Mouse (Mus musculus) limb, embryonic 14.5 days (tissue): Measurements from ENCODE around the gene Lingo4. TPM values are rescaled to one million over a fixed set of nuclear protein-coding genes. Genes with fewer than 3 reads are reported as not detected.

Experiments
- ATAC-seq: fragments of 200-750 bp; cut with Nextera tagmentation; 2 replicates; pipeline ENCODE4 v1.8.0; 2017; ENCODE audit warnings: low read depth, moderate number of reproducible peaks, moderate TSS enrichment; ENCODE audit not compliant: low FRiP score
- DNase-seq: peaks from one replicate; pipeline ENCODE4 v3.0.0-alpha.2; 2015; ENCODE audit warnings: low spot score
- H3K27ac ChIP-seq: fragments of 300-500 bp; sonication (generic); replicated peaks from 2 replicates; pipeline ENCODE4 v1.5.1; 2014; ENCODE audit warnings: low read depth, mild to moderate bottlenecking, low read length, moderate library complexity, mixed read lengths
- H3K27me3 ChIP-seq: fragments of 300-500 bp; sonication (generic); 2 replicates; pipeline ENCODE4 v1.6.1; 2014; ENCODE audit warnings: low read length, mixed read lengths; ENCODE audit not compliant: control insufficient read depth, insufficient read depth
- H3K36me3 ChIP-seq: fragments of 300-500 bp; sonication (generic); 2 replicates; pipeline ENCODE4 v1.6.1; 2014; ENCODE audit warnings: mild to moderate bottlenecking, low read length, moderate library complexity, mixed read lengths; ENCODE audit not compliant: control insufficient read depth, insufficient read depth
- H3K4me1 ChIP-seq: fragments of 300-500 bp; sonication (generic); 2 replicates; pipeline ENCODE4 v1.6.1; 2014; ENCODE audit warnings: antibody characterized with exemption, low read length, mixed read lengths; ENCODE audit not compliant: control insufficient read depth, insufficient read depth
- H3K4me2 ChIP-seq: fragments of 300-500 bp; sonication (generic); replicated peaks from 2 replicates; pipeline ENCODE4 v1.6.1; 2014; ENCODE audit warnings: low read depth, mild to moderate bottlenecking, low read length, moderate library complexity; ENCODE audit not compliant: severe bottlenecking
- H3K4me3 ChIP-seq: fragments of 300-500 bp; sonication (generic); replicated peaks from 2 replicates; pipeline ENCODE4 v1.5.1; 2014; ENCODE audit warnings: low read length
- H3K9ac ChIP-seq: fragments of 300-500 bp; sonication (generic); 2 replicates; pipeline ENCODE4 v1.6.1; 2014; ENCODE audit warnings: mild to moderate bottlenecking, low read depth, low read length, moderate library complexity; ENCODE audit not compliant: severe bottlenecking
- H3K9me3 ChIP-seq: fragments of 300-500 bp; sonication (generic); 2 replicates; pipeline ENCODE4 v1.6.1; 2016; ENCODE audit warnings: low read length; ENCODE audit not compliant: control insufficient read depth
- POLR2A ChIP-seq: fragments of 200-500 bp; IDR thresholded peaks from 2 replicates; pipeline ENCODE4 v1.8.0; 2012; ENCODE audit warnings: inconsistent platforms, mild to moderate bottlenecking, moderate library complexity, borderline replicate concordance; ENCODE audit not compliant: insufficient read depth, insufficient read length; ENCODE audit errors: extremely low read depth
- WGBS: fragments of 180-500 bp; shearing (Covaris S2); extraction: QIAGEN DNeasy Blood & Tissue Kit; methylation state at CpG from one replicate; pipeline ENCODE4 v1.1.7; 2014; 5-methylcytosine and 5-hydroxymethylcytosine counted together
- polyA plus RNA-seq, 2 experiments: library from polyadenylated mRNA; depleted of rRNA in 1 of 2; stranded (reverse) in 1 of 2; unstranded in 1 of 2; fragments of >200 nt; fragmentation: Nextera tagmentation in 1 of 2; extraction: Ambion mirVana in 1 of 2; gene quantifications; 2 replicates each; pipeline versions ENCODE4 v1.2.1 to v1.2.3; 2012 to 2014

Gene Lingo4
- polyA plus RNA-seq, 2 experiments = 0.06 TPM; not detected in 1

DNA sequence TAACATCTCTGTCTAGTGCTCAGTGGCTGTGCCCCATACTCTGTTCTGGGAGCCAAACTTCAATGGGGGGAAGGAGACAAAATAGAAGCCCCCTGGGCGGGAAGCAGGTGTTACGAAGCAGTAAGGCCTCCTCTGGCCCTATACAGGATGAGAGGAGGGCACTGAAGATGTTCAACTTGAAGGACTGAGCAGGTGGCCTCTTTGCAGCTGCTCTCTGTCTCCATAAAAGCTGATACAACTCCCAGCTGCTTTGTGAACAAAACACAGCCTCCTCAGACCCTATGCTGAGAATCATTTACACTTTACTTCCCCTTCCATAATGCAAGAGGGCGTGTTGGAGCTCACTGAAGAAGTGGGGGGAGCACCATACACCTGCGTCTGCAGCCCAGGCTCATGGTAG is 11.6 kb upstream of the Lingo4 start:
- peak; percentile 30; the same call in 1 of the 2 replicates for ATAC-seq

GRCm38 (mm10) chr3:94387391-94387790 is 10.9 kb upstream of the Lingo4 start:
- DNase-seq (no peak), ATAC-seq (no peak)
- WGBS = 83% methylated on average over 10 of the region's 10 CpGs
- H3K27me3 ChIP-seq = no peaks in the 10 kb centered on the region
- H3K36me3 ChIP-seq = no peaks in the 10 kb centered on the region
- no peak for TF ChIP-seq POLR2A
- no peak overlapping the region for H3K9ac ChIP-seq
- no peak overlapping the region for H3K4me2 ChIP-seq
- no peaks in the 10 kb centered on the region for H3K4me1 ChIP-seq
- H3K9me3 ChIP-seq = no peaks in the 10 kb centered on the region
- no peak overlapping the region for H3K4me3 ChIP-seq
- H3K27ac ChIP-seq = no peak overlapping the region

More for the DNA sequence above, 11.6 kb upstream of the Lingo4 start:
- Histone ChIP-seq H3K36me3 (no peaks in the 10 kb centered on the region), H3K27me3 (no peaks in the 10 kb centered on the region), H3K27ac (no peak overlapping the region), H3K9me3 (no peaks in the 10 kb centered on the region), H3K4me2 (no peak overlapping the region), H3K4me3 (no peak overlapping the region), H3K4me1 (no peaks in the 10 kb centered on the region), H3K9ac (no peak overlapping the region)
- no peak for DNase-seq
- 64% methylated on average over 4 of the region's 4 CpGs for WGBS
- no peak for TF ChIP-seq POLR2A

DNA sequence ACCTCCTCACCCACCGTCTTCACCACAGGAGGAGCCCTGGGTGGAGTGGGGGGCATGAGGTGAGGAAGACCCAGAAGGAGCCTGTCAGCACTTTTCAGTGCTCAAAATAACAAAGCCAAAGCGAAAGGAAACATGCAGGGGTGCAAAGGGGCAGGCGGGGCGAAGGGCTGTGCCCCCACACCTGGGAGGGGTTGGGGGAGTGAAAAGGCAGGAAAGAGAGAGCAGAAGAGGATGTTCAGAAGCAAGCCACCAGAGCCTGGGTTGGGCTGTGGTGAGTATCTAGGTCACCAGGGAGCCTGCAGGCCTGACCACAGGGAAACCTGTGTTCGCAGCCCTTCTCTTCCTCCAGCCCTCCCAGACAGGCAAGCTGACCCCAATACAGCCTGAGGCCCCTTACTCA is 10.3 kb upstream of the Lingo4 start:
- DNase-seq (no peak), ATAC-seq (no peak)
- H3K27me3 ChIP-seq = no peaks in the 10 kb centered on the region
- no peaks in the 10 kb centered on the region for H3K4me1 ChIP-seq
- no peaks in the 10 kb centered on the region for H3K9me3 ChIP-seq
- no peak overlapping the region for H3K9ac ChIP-seq
- 71% methylated on average over 5 of the region's 5 CpGs for WGBS
- H3K4me2 ChIP-seq = no peak overlapping the region
- no peak overlapping the region for H3K27ac ChIP-seq
- H3K36me3 ChIP-seq = no peaks in the 10 kb centered on the region
- no peak overlapping the region for H3K4me3 ChIP-seq
- TF ChIP-seq POLR2A = no peak

DNA sequence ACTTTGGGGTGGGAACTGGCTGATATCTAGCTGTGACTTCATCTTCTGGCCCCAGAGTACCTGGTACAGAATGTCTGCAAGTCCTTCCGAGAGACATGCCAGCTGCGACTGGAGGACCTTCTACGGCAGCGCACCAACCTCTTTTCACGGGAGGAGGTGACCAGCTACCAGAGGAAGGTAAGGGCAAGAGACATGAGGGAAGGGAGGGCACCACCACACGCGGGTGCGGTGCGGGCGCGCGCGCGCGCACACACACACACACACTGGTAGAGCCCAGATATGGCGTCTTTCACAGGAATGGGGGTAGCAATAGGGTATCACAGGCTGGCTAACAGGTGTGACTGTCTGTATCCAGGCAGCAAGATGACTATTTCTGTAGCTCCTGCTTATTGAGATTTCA is 8.9 kb upstream of the Lingo4 start:
- no peak overlapping the region for H3K4me2 ChIP-seq
- H3K36me3 ChIP-seq = no peaks in the 10 kb centered on the region
- H3K27ac ChIP-seq = no peak overlapping the region
- ATAC-seq (no peak), DNase-seq (no peak)
- WGBS = 95% methylated on average over 16 of the region's 16 CpGs
- H3K4me3 ChIP-seq = no peak overlapping the region
- H3K4me1 ChIP-seq = no peaks in the 10 kb centered on the region
- H3K9me3 ChIP-seq = no peaks in the 10 kb centered on the region
- no peak for TF ChIP-seq POLR2A
- no peak overlapping the region for H3K9ac ChIP-seq
- H3K27me3 ChIP-seq = no peaks in the 10 kb centered on the region

DNA sequence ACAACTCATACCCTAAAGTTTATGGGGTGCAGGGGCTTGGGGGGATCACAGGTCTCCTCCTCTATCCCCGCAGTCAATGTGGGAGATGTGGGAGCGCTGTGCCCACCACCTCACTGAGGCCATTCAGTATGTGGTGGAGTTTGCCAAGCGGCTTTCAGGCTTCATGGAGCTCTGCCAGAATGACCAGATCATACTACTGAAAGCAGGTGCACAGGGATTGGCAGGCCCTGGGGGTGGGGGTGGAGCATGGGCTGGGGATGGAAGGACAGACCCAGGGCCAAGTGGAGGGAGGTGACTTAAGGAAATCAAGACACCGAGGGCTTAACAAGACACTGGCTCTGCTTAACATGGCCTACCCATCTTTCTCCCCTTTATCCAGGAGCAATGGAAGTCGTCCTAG is 7.3 kb upstream of the Lingo4 start:
- TF ChIP-seq POLR2A = no peak
- Histone ChIP-seq H3K4me2 (no peak overlapping the region), H3K9me3 (no peaks in the 10 kb centered on the region), H3K9ac (no peak overlapping the region), H3K4me3 (no peak overlapping the region), H3K36me3 (no peaks in the 10 kb centered on the region), H3K4me1 (no peaks in the 10 kb centered on the region), H3K27ac (no peak overlapping the region), H3K27me3 (no peaks in the 10 kb centered on the region)
- no peak for ATAC-seq
- WGBS = 79% methylated on average over 5 of the region's 5 CpGs
- DNase-seq = no peak

DNA sequence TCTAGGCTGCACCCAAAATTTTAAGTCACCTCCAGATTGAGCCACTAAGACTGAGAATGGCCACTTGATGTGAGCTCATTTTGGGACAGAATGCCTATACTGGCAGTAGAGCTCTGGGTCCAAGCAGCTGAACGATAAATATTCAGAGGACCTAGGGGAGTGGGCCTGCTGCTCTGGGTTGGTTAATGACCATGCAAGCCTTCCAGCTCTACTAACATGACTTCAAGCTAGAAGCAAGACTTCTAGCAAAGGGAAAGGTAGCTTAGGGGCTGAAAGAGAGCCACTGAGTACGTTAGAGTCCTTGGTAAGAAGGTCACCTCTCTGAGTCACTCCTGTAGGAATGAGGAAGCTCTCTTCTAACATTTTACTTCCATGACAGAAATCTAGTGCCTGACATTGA is 6.2 kb upstream of the Lingo4 start:
- no peak overlapping the region for H3K4me3 ChIP-seq
- no peaks in the 10 kb centered on the region for H3K4me1 ChIP-seq
- H3K27ac ChIP-seq = no peak overlapping the region
- no peaks in the 10 kb centered on the region for H3K36me3 ChIP-seq
- no peak for TF ChIP-seq POLR2A
- H3K27me3 ChIP-seq = no peaks in the 10 kb centered on the region
- ATAC-seq = no peak
- 78% methylated on average over 2 of the region's 2 CpGs for WGBS
- no peak overlapping the region for H3K9ac ChIP-seq
- no peak for DNase-seq
- no peaks in the 10 kb centered on the region for H3K9me3 ChIP-seq
- no peak overlapping the region for H3K4me2 ChIP-seq
